Mouse (Mus musculus) C2C12 (cell line): Measurements from ENCODE around the gene Sltm.

ENCODE experiments used
- CTCF ChIP-seq: IDR thresholded peaks from one replicate; pipeline ENCODE4 v1.5.1; 2011; ENCODE audit not compliant: control insufficient read depth, insufficient read depth, insufficient read length
- FOSL1 ChIP-seq: IDR thresholded peaks from one replicate; pipeline ENCODE4 v1.8.0; 2011; ENCODE audit warnings: mild to moderate bottlenecking, low read length; ENCODE audit not compliant: poor library complexity, insufficient read depth, severe bottlenecking

DNA sequence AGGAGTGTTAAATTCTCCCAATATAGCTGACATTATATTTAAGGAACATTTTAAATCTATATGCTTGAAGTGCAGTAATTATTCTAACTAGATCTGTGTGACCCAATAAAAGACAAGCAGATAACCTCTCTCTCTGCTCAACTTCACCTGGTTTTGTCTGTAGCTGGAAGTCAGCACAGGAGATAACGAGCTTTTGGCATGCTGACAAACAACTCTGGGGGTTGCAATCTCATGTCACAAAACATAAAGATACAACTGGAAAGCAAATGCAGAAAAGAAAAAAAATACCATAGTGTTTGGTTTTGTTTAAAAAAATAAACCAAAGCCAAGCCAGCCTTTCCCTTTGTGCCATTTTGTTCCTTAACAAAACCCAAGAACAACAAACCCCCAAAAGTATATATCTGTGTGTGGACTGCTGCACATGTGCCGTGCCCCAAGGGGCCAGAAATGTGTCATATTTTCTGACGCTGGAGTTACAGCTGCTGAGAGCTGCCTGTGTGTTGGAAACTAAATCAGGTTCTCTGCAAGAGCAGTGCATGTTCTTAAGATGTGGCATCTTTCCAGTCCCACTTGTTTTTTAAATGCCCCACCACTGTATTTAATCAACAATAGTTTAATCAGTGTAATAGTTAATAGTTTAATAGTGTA lies 68.6 kb downstream of the Sltm start:
- TF ChIP-seq CTCF: no peak
- no peak for TF ChIP-seq FOSL1
